ENCODE assay signal across 24 mouse cellular contexts in the genomic region with DNA sequence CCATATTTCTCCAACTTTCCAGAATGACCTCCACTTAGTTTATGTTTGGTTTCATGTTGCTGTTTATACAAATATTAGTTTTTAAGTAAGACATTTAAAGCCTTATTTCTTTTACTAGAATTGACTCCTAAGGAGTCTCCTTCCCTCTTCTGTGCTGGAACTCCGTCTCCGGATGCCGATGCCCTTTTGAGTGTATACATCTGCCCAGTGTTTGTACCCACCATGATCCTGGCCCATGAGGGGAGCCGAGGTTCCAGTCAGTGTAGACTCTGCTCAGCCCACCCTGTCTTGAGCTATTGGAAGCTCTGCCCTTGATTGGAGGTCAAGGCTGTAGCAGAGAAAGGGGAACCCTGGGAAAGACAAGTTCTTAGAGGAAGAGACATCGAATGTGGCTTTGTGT. TPM values are rescaled to one million over a fixed set of nuclear protein-coding genes. Genes with fewer than 3 reads are reported as not detected.
"Had no signal": no experiment of that assay in that cellular context is flagged by ENCODE, and none has a peak within 500 bp of the region (broad histone marks: within the 10 kb centered on the region; RNA-seq: fewer than 3 reads in every experiment).

No protein-coding gene starts in this region.

- H3K4me2 ChIP-seq: liver, embryonic 15.5 days; lung, embryonic 15.5 days; midbrain, embryonic 13.5 days; neural tube, embryonic 13.5 days; stomach, embryonic 15.5 days had no signal

- ATAC-seq: intestine, embryonic 16.5 days; midbrain, embryonic 13.5 days; midbrain, embryonic 16.5 days had no signal

- DNase-seq: kidney, adult 18-20 months; kidney, adult 9 months; kidney, postnatal 36 days; layer of hippocampus, postnatal 36 days; lung, adult 18-20 months; lung, postnatal 10 days; lung, postnatal 36 days; retina, postnatal 1 day; right cerebral cortex, postnatal 25 days; spleen, adult 18-20 months; thymus, postnatal 36 days had no signal

- H3K9me3 ChIP-seq: liver, embryonic 15.5 days; lung, embryonic 15.5 days; megakaryocyte, embryonic 14.5 days; midbrain, embryonic 10.5 days; midbrain, embryonic 13.5 days; neural tube, embryonic 13.5 days; stomach, embryonic 15.5 days had no signal

- H3K27me3 ChIP-seq: liver, embryonic 15.5 days; lung, embryonic 15.5 days; midbrain, embryonic 13.5 days; neural tube, embryonic 13.5 days; stomach, embryonic 15.5 days had no signal

- H3K4me3 ChIP-seq: left cerebral cortex, adult 2 months; liver, embryonic 15.5 days; lung, embryonic 15.5 days; megakaryocyte, embryonic 14.5 days; midbrain, embryonic 10.5 days; midbrain, embryonic 13.5 days; myocyte; neural tube, embryonic 13.5 days; stomach, embryonic 15.5 days had no signal

- H3K9ac ChIP-seq: liver, embryonic 15.5 days; lung, embryonic 15.5 days; midbrain, embryonic 13.5 days; neural tube, embryonic 13.5 days; stomach, embryonic 15.5 days had no signal

- H3K27ac ChIP-seq: kidney, postnatal 0 days; left cerebral cortex, adult 2 months; liver, embryonic 15.5 days; lung, embryonic 15.5 days; midbrain, embryonic 10.5 days; midbrain, embryonic 13.5 days; neural tube, embryonic 13.5 days; stomach, embryonic 15.5 days had no signal

- H3K4me1 ChIP-seq: liver, embryonic 15.5 days; megakaryocyte, embryonic 14.5 days had no signal

- H3K36me3 ChIP-seq: liver, embryonic 15.5 days; lung, embryonic 15.5 days; midbrain, embryonic 13.5 days; neural tube, embryonic 13.5 days; stomach, embryonic 15.5 days had no signal

RNA-seq across cellular contexts. Expression of a gene that starts 18.2 kb away (rescaled TPM):
- total RNA-seq: neutrophil, adult 5-6 weeks had no signal
- polyA plus RNA-seq: myocyte had no signal
